Mouse (Mus musculus) embryonic facial prominence, embryonic 13.5 days (tissue): ENCODE measurements at regions not wholly inside any gene's neighbourhood (a gene's known extent, or its start where the extent isn't known, plus 50 kb on each side); places are given as distances from the start of the nearest gene placed in this dataset.
A peak's percentile ranks its signal among the peaks of the same experiment; 100 is the strongest.

Source experiments
- ATAC-seq: fragments of 200-750 bp; cut with Nextera tagmentation; 2 replicates; pipeline ENCODE4 v1.8.0; 2017; ENCODE audit warnings: low read depth; ENCODE audit not compliant: insufficient number of reproducible peaks, insufficient read depth, low FRiP score, low TSS enrichment
- H3K27ac ChIP-seq: fragments of 300-500 bp; sonication (generic); 2 replicates; pipeline ENCODE4 v1.5.1; 2015; ENCODE audit warnings: moderate library complexity, mild to moderate bottlenecking, inconsistent platforms
- H3K27me3 ChIP-seq: fragments of 300-500 bp; sonication (generic); 2 replicates; pipeline ENCODE4 v1.6.1; 2015; ENCODE audit warnings: mild to moderate bottlenecking, inconsistent platforms
- H3K36me3 ChIP-seq: fragments of 300-500 bp; sonication (generic); 2 replicates; pipeline ENCODE4 v1.6.1; 2015; ENCODE audit warnings: mild to moderate bottlenecking, inconsistent platforms
- H3K4me1 ChIP-seq: fragments of 300-500 bp; sonication (generic); 2 replicates; pipeline ENCODE4 v1.6.1; 2015; ENCODE audit warnings: inconsistent platforms
- H3K4me2 ChIP-seq: fragments of 300-500 bp; sonication (generic); 2 replicates; pipeline ENCODE4 v1.6.1; 2015; ENCODE audit warnings: moderate library complexity, mild to moderate bottlenecking, inconsistent platforms
- H3K4me3 ChIP-seq: fragments of 300-500 bp; sonication (generic); 2 replicates; pipeline ENCODE4 v1.5.1; 2015; ENCODE audit warnings: mild to moderate bottlenecking, inconsistent platforms
- H3K9ac ChIP-seq: fragments of 300-500 bp; sonication (generic); 2 replicates; pipeline ENCODE4 v1.6.1; 2015; ENCODE audit warnings: mild to moderate bottlenecking, inconsistent platforms
- H3K9me3 ChIP-seq: fragments of 300-500 bp; sonication (generic); 2 replicates; pipeline ENCODE4 v1.6.1; 2016; ENCODE audit warnings: inconsistent platforms
- WGBS: fragments of 180-500 bp; shearing (Covaris S2); methylation state at CpG from one replicate; pipeline ENCODE4 v1.1.7; 2015; ENCODE audit warnings: mixed read lengths; 5-methylcytosine and 5-hydroxymethylcytosine counted together

GRCm38 (mm10) chr6:140263920-140264319 is 159.9 kb upstream of the Plekha5 start:
- Histone ChIP-seq H3K36me3 (no peaks in the 10 kb centered on the region), H3K9ac (no peak overlapping the region), H3K4me2 (no peak overlapping the region), H3K4me1 (peaks cover 13% of the 10 kb centered on the region), H3K27ac (no peak overlapping the region), H3K9me3 (no peaks in the 10 kb centered on the region), H3K4me3 (no peak overlapping the region), H3K27me3 (peaks cover 11% of the 10 kb centered on the region; the same call in 1 of the 2 replicates)
- no peak for ATAC-seq
- WGBS, result 18% methylated on average over 1 of the region's 1 CpGs

- H3K4me3 ChIP-seq, result no peak overlapping the region
- ATAC-seq, result no peak
- H3K9ac ChIP-seq, result no peak overlapping the region
- H3K9me3 ChIP-seq, result no peaks in the 10 kb centered on the region
- H3K36me3 ChIP-seq, result no peaks in the 10 kb centered on the region
- WGBS, result 94% methylated on average over 1 of the region's 1 CpGs
- H3K4me2 ChIP-seq, result no peak overlapping the region
- H3K27ac ChIP-seq, result no peak overlapping the region
- no peaks in the 10 kb centered on the region for H3K4me1 ChIP-seq
- H3K27me3 ChIP-seq, result 0 out of 2 replicates have a peak, but pooled peaks cover under 1% of the 10 kb centered on the region
Observed at GRCm38 (mm10) chr6:140261813-140262212, 162.0 kb upstream of the Plekha5 start.

- Histone ChIP-seq H3K27me3 (no peaks in the 10 kb centered on the region), H3K9ac (no peak overlapping the region), H3K27ac (no peak overlapping the region), H3K4me3 (no peak overlapping the region), H3K4me2 (no peak overlapping the region), H3K36me3 (no peaks in the 10 kb centered on the region), H3K9me3 (no peaks in the 10 kb centered on the region), H3K4me1 (no peaks in the 10 kb centered on the region)
- WGBS, result 90% methylated on average over 3 of the region's 3 CpGs
- no peak for ATAC-seq
Observed at GRCm38 (mm10) chr6:140258761-140259160, 165.1 kb upstream of the Plekha5 start.

GRCm38 (mm10) chr6:140258101-140258500 is 165.8 kb upstream of the Plekha5 start:
- no peaks in the 10 kb centered on the region for H3K27me3 ChIP-seq
- WGBS, result 90% methylated on average over 5 of the region's 5 CpGs
- ATAC-seq, result no peak

GRCm38 (mm10) chr6:140251527-140251926 is 172.3 kb upstream of the Plekha5 start:
- WGBS, result 84% methylated on average over 4 of the region's 4 CpGs
- Histone ChIP-seq H3K4me2 (no peak overlapping the region), H3K9me3 (no peaks in the 10 kb centered on the region), H3K27ac (no peak overlapping the region), H3K4me3 (no peak overlapping the region), H3K9ac (no peak overlapping the region), H3K4me1 (no peaks in the 10 kb centered on the region), H3K27me3 (no peaks in the 10 kb centered on the region), H3K36me3 (no peaks in the 10 kb centered on the region)
- no peak for ATAC-seq

More at GRCm38 (mm10) chr6:140258101-140258500, 165.8 kb upstream of the Plekha5 start:
- Histone ChIP-seq H3K9me3 (no peaks in the 10 kb centered on the region), H3K9ac (no peak overlapping the region), H3K36me3 (no peaks in the 10 kb centered on the region), H3K27ac (no peak overlapping the region), H3K4me3 (no peak overlapping the region), H3K4me2 (no peak overlapping the region), H3K4me1 (no peaks in the 10 kb centered on the region)

- peaks cover 6% of the 10 kb centered on the region; the same call in 1 of the 2 replicates for H3K4me1 ChIP-seq
- H3K27ac ChIP-seq, result no peak overlapping the region
- H3K9ac ChIP-seq, result no peak overlapping the region
- no peaks in the 10 kb centered on the region for H3K36me3 ChIP-seq
- WGBS, result 40% methylated on average over 8 of the region's 8 CpGs
- H3K9me3 ChIP-seq, result no peaks in the 10 kb centered on the region
- H3K4me2 ChIP-seq, result no peak overlapping the region
- no peak for ATAC-seq
- no peak overlapping the region for H3K4me3 ChIP-seq
- H3K27me3 ChIP-seq, result no peaks in the 10 kb centered on the region
Observed at GRCm38 (mm10) chr6:140243411-140244151, 180.3 kb upstream of the Plekha5 start.

GRCm38 (mm10) chr6:140239356-140239755 is 184.5 kb upstream of the Plekha5 start:
- Histone ChIP-seq H3K4me3 (no peak overlapping the region), H3K36me3 (no peaks in the 10 kb centered on the region), H3K27me3 (no peaks in the 10 kb centered on the region), H3K4me1 (peaks cover 6% of the 10 kb centered on the region; the same call in 1 of the 2 replicates), H3K9ac (no peak overlapping the region), H3K4me2 (no peak overlapping the region), H3K27ac (no peak overlapping the region), H3K9me3 (no peaks in the 10 kb centered on the region)
- WGBS, result 85% methylated on average over 8 of the region's 8 CpGs
- no peak for ATAC-seq

GRCm38 (mm10) chr6:140231537-140231936 is 190.3 kb upstream of the Plcz1 start:
- 90% methylated on average over 4 of the region's 4 CpGs for WGBS
- H3K4me3 ChIP-seq, result no peak overlapping the region
- H3K4me1 ChIP-seq, result no peaks in the 10 kb centered on the region
- no peaks in the 10 kb centered on the region for H3K27me3 ChIP-seq
- H3K36me3 ChIP-seq, result no peaks in the 10 kb centered on the region
- H3K4me2 ChIP-seq, result no peak overlapping the region
- no peaks in the 10 kb centered on the region; the same call in 1 of the 2 replicates for H3K9me3 ChIP-seq
- no peak overlapping the region for H3K9ac ChIP-seq
- no peak for ATAC-seq
- no peak overlapping the region for H3K27ac ChIP-seq

- WGBS, result 63% methylated on average over 9 of the region's 9 CpGs
- no peaks in the 10 kb centered on the region for H3K27me3 ChIP-seq
- no peak for ATAC-seq
- no peaks in the 10 kb centered on the region; the same call in 1 of the 2 replicates for H3K9me3 ChIP-seq
- no peak overlapping the region for H3K9ac ChIP-seq
- 0 out of 2 replicates have a peak overlapping the region, but pooled peaks have one; percentile 22 for H3K27ac ChIP-seq
- no peaks in the 10 kb centered on the region for H3K4me1 ChIP-seq
- no peak overlapping the region for H3K4me3 ChIP-seq
- no peaks in the 10 kb centered on the region for H3K36me3 ChIP-seq
- H3K4me2 ChIP-seq, result no peak overlapping the region
Observed at GRCm38 (mm10) chr6:140229295-140229694, 188.0 kb upstream of the Plcz1 start.

- no peak overlapping the region for H3K9ac ChIP-seq
- 67% methylated on average over 7 of the region's 7 CpGs for WGBS
- no peak overlapping the region for H3K27ac ChIP-seq
- no peaks in the 10 kb centered on the region for H3K36me3 ChIP-seq
- H3K9me3 ChIP-seq, result peaks cover 2% of the 10 kb centered on the region; the same call in 1 of the 2 replicates
- no peak for ATAC-seq
- H3K27me3 ChIP-seq, result no peaks in the 10 kb centered on the region
- no peak overlapping the region for H3K4me3 ChIP-seq
- no peaks in the 10 kb centered on the region for H3K4me1 ChIP-seq
- no peak overlapping the region for H3K4me2 ChIP-seq
Observed at GRCm38 (mm10) chr6:140228741-140229140, 187.5 kb upstream of the Plcz1 start.

GRCm38 (mm10) chr6:140222534-140223324 is 181.5 kb upstream of the Plcz1 start:
- Histone ChIP-seq H3K4me2 (no peak overlapping the region), H3K9ac (no peak overlapping the region), H3K9me3 (0 out of 2 replicates have a peak, but pooled peaks cover 6% of the 10 kb centered on the region), H3K27me3 (no peaks in the 10 kb centered on the region), H3K27ac (no peak overlapping the region), H3K4me1 (no peaks in the 10 kb centered on the region), H3K36me3 (no peaks in the 10 kb centered on the region), H3K4me3 (no peak overlapping the region)
- WGBS, result 56% methylated on average over 1 of the region's 1 CpGs
- no peak for ATAC-seq
